Comparison of ENCODE assay signal across 8 mouse cellular contexts in the genomic region with DNA sequence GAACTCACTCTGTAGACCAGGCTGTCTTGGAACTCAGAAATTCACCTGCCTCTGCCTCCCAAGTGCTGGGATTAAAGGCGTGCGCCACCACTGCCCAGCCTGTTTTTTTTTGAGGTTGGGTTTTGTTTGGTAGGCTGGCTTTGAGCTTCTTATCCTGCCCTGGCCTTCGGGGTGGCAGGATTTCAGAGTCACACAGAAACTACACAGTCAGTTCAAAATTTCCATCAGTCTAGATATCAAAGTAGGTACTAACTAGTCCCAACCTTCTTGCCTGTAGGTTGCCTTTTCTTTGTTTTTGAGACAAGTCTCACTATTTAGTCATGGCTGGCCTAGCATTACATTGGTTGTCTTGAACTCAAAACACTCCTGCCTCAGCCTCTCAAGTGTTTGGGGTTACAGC. TPM values are rescaled to one million over a fixed set of nuclear protein-coding genes. Genes with fewer than 3 reads are reported as not detected.
DNase-seq lines count a peak whose midpoint lies in the region; ATAC-seq and TF ChIP-seq lines count a peak whose summit lies in the region.

No protein-coding gene starts in this region.

- no peaks in the 10 kb centered on the region for H3K36me3 ChIP-seq in C2C12 (ENCODE audit: control insufficient read depth, insufficient read depth)
- H3K36me3 ChIP-seq in forebrain, embryonic 12.5 days (replicated peaks): no peaks in the 10 kb centered on the region
- H3K36me3 ChIP-seq in liver, embryonic 13.5 days: no peaks in the 10 kb centered on the region

- no peak for TF ChIP-seq CTCF in cerebellum, adult 2 months (IDR thresholded peaks at IDR 0.05; ENCODE audit: borderline replicate concordance, insufficient read depth, low read depth, low read length)
- TF ChIP-seq CTCF in C2C12 (IDR thresholded peaks at IDR 0.05; ENCODE audit: control insufficient read depth, insufficient read depth, insufficient read length): no peak

- peak overlapping the region; percentile 1 for H3K4me3 ChIP-seq in cerebellum, adult 2 months (replicated peaks; ENCODE audit: insufficient read depth, low read depth, low read length)
- peak overlapping the region; percentile 57 for H3K4me3 ChIP-seq in C2C12 (ENCODE audit: insufficient read depth, poor library complexity, severe bottlenecking)
- peak overlapping the region; percentile 84 for H3K4me3 ChIP-seq in forebrain, embryonic 12.5 days (replicated peaks)
- H3K4me3 ChIP-seq in liver, embryonic 13.5 days (replicated peaks): peak overlapping the region; percentile 89

- H3K9me3 ChIP-seq in forebrain, embryonic 12.5 days: 0 out of 2 replicates have a peak, but pooled peaks cover 3% of the 10 kb centered on the region
- H3K9me3 ChIP-seq in liver, embryonic 13.5 days (replicated peaks): no peaks in the 10 kb centered on the region

- H3K27ac ChIP-seq in cerebellum, adult 2 months (ENCODE audit: insufficient read depth, low read length): no peak overlapping the region
- no peak overlapping the region for H3K27ac ChIP-seq in forebrain, embryonic 12.5 days
- H3K27ac ChIP-seq in liver, embryonic 13.5 days: peak overlapping the region; percentile 100

- peaks cover 59% of the 10 kb centered on the region for H3K79me2 ChIP-seq in C2C12 (ENCODE audit: control insufficient read depth, insufficient read depth)

- WGBS in cerebellum, adult 2 months: 28% methylated on average over 3 of the region's 3 CpGs
- 64% methylated on average over 3 of the region's 3 CpGs for WGBS in forebrain, embryonic 12.5 days
- 15% methylated on average over 3 of the region's 3 CpGs for WGBS in liver, embryonic 13.5 days (ENCODE audit: insufficient replicate concordance)

- DNase-seq in cerebellum, adult 2 months: no peak
- no peak for DNase-seq in cerebellum, adult 9-10 months
- peak; percentile 26 for DNase-seq in liver, embryonic 13.5 days
- no peak for DNase-seq in gastrocnemius, postnatal 4 days (ENCODE audit: low spot score in 2 of 2)
- no peak for DNase-seq in layer of hippocampus, postnatal 36 days
- DNase-seq in cerebellum, postnatal 25 days: no peak

- H3K27me3 ChIP-seq in cerebellum, adult 2 months (ENCODE audit: control insufficient read depth, insufficient read depth, low read length): 0 out of 2 replicates have a peak, but pooled peaks cover 2% of the 10 kb centered on the region
- no peaks in the 10 kb centered on the region for H3K27me3 ChIP-seq in C2C12 (ENCODE audit: control insufficient read depth, insufficient read depth, insufficient read length)
- no peaks in the 10 kb centered on the region for H3K27me3 ChIP-seq in forebrain, embryonic 12.5 days
- no peaks in the 10 kb centered on the region for H3K27me3 ChIP-seq in liver, embryonic 13.5 days

- peaks cover 3% of the 10 kb centered on the region; the same call in 1 of the 2 replicates for H3K4me1 ChIP-seq in cerebellum, adult 2 months (ENCODE audit: control insufficient read depth, insufficient read depth, low read length)
- peaks cover 16% of the 10 kb centered on the region for H3K4me1 ChIP-seq in forebrain, embryonic 12.5 days
- peaks cover 50% of the 10 kb centered on the region for H3K4me1 ChIP-seq in liver, embryonic 13.5 days (replicated peaks)

- peaks cover 57% of the 10 kb centered on the region for H3K79me3 ChIP-seq in C2C12 (ENCODE audit: low read depth)

- ATAC-seq in forebrain, embryonic 12.5 days (ENCODE audit: low FRiP score): no peak
- ATAC-seq in liver, embryonic 13.5 days (ENCODE audit: low read depth): no peak

- peak overlapping the region; percentile 92 for H3K9ac ChIP-seq in forebrain, embryonic 12.5 days
- peak overlapping the region; percentile 96 for H3K9ac ChIP-seq in liver, embryonic 13.5 days

- TF ChIP-seq POLR2A in cerebellum, adult 2 months (IDR thresholded peaks at IDR 0.05; ENCODE audit: borderline replicate concordance, insufficient read depth, low read length): no peak

- peak overlapping the region; percentile 67 for H3K4me2 ChIP-seq in forebrain, embryonic 12.5 days
- H3K4me2 ChIP-seq in liver, embryonic 13.5 days: peak overlapping the region; percentile 76

- no peak overlapping the region for H3ac ChIP-seq in C2C12 (ENCODE audit: control insufficient read depth, insufficient read length, low read depth)

TF ChIP-seq in C2C12, 6 proteins besides CTCF, POLR2A, EP300 and RAD21:
- TF ChIP-seq CEBPB (IDR thresholded peaks at IDR 0.05; ENCODE audit: low read depth) (no peak), MYOG (IDR thresholded peaks at IDR 0.05; ENCODE audit: control insufficient read depth, extremely low read depth, insufficient read length) (no peak), MAX (IDR thresholded peaks at IDR 0.05) (no peak), MYOD1 (IDR thresholded peaks at IDR 0.05; ENCODE audit: control insufficient read depth, insufficient read length, low read depth) (no peak), USF1 (IDR thresholded peaks at IDR 0.05; ENCODE audit: low read depth) (no peak)

RNA-seq across cellular contexts. Expression of a gene that starts 5.9 kb away (rescaled TPM):
- polyA plus RNA-seq in cerebellum, adult 2 months (2012; rRNA removed): 46.2 and 46.6 TPM in 2 replicates
- 8.3 TPM for polyA plus RNA-seq in C2C12 (2012; fragmentation: generic; extraction: Trizol)
- 90.1 and 96.3 TPM in 2 replicates for polyA plus RNA-seq in forebrain, embryonic 12.5 days (2016; fragmentation: Nextera tagmentation; extraction: Ambion mirVana)
- polyA plus RNA-seq in liver, embryonic 13.5 days (2015; fragmentation: Nextera tagmentation; extraction: Ambion mirVana): 34.0 and 45.7 TPM in 2 replicates
- 10 to 100 TPM; 62.5 to 71.0 TPM for total RNA-seq in gastrocnemius, postnatal 4 days (2021)
- total RNA-seq in layer of hippocampus, postnatal 36 days (2021): 100 to 1,000 TPM; 134 to 153 TPM

RNA-seq across cellular contexts. Expression of a gene that starts 45.5 kb away (rescaled TPM):
- polyA plus RNA-seq in cerebellum, adult 2 months (2012; rRNA removed): 2.2 and 2.5 TPM in 2 replicates
- 0.41 TPM for polyA plus RNA-seq in C2C12 (2012; fragmentation: generic; extraction: Trizol)
- 4.8 and 4.9 TPM in 2 replicates for polyA plus RNA-seq in forebrain, embryonic 12.5 days (2016; fragmentation: Nextera tagmentation; extraction: Ambion mirVana)
- 3.4 and 4.4 TPM in 2 replicates for polyA plus RNA-seq in liver, embryonic 13.5 days (2015; fragmentation: Nextera tagmentation; extraction: Ambion mirVana)
- total RNA-seq in gastrocnemius, postnatal 4 days (2021): 1 to 10 TPM; 4.6 to 5.5 TPM
- 1 to 10 TPM; 4.3 to 4.4 TPM for total RNA-seq in layer of hippocampus, postnatal 36 days (2021)

RNA-seq across cellular contexts. Expression of a gene that starts 46.2 kb away (rescaled TPM):
- polyA plus RNA-seq in cerebellum, adult 2 months (2012; rRNA removed): 2.6 and 2.9 TPM in 2 replicates
- 0.66 TPM for polyA plus RNA-seq in C2C12 (2012; fragmentation: generic; extraction: Trizol)
- 2.6 and 3.7 TPM in 2 replicates for polyA plus RNA-seq in forebrain, embryonic 12.5 days (2016; fragmentation: Nextera tagmentation; extraction: Ambion mirVana)
- 6.8 and 8.8 TPM in 2 replicates for polyA plus RNA-seq in liver, embryonic 13.5 days (2015; fragmentation: Nextera tagmentation; extraction: Ambion mirVana)
- 1 to 10 TPM; 7.6 TPM for total RNA-seq in gastrocnemius, postnatal 4 days (2021)
- total RNA-seq in layer of hippocampus, postnatal 36 days (2021): 1 to 10 TPM; 3.2 to 3.3 TPM

RNA-seq across cellular contexts. Expression of a gene that starts 56.5 kb away (rescaled TPM):
- 5.1 and 6.4 TPM in 2 replicates for polyA plus RNA-seq in cerebellum, adult 2 months (2012; rRNA removed)
- polyA plus RNA-seq in C2C12 (2012; fragmentation: generic; extraction: Trizol): 1.6 TPM
- polyA plus RNA-seq in forebrain, embryonic 12.5 days (2016; fragmentation: Nextera tagmentation; extraction: Ambion mirVana): 12.1 TPM in 2 replicates
- 2.9 and 3.6 TPM in 2 replicates for polyA plus RNA-seq in liver, embryonic 13.5 days (2015; fragmentation: Nextera tagmentation; extraction: Ambion mirVana)
- 1 to 10 TPM; 5.0 to 5.3 TPM for total RNA-seq in gastrocnemius, postnatal 4 days (2021)
- 1 to 10 TPM; 5.4 to 5.8 TPM for total RNA-seq in layer of hippocampus, postnatal 36 days (2021)

Comparison
In these comparisons a context has a peak if more than half of its experiments do, and no peak if none do; other contexts are left out.
1. H3K4me3 ChIP-seq: peak in every context shown above with its lines; median percentile 89 in liver, embryonic 13.5 days; 84 in forebrain, embryonic 12.5 days; 57 in C2C12; 1 in cerebellum, adult 2 months.